ENCODE assay signal across 2 mouse cellular contexts in the genomic region with DNA sequence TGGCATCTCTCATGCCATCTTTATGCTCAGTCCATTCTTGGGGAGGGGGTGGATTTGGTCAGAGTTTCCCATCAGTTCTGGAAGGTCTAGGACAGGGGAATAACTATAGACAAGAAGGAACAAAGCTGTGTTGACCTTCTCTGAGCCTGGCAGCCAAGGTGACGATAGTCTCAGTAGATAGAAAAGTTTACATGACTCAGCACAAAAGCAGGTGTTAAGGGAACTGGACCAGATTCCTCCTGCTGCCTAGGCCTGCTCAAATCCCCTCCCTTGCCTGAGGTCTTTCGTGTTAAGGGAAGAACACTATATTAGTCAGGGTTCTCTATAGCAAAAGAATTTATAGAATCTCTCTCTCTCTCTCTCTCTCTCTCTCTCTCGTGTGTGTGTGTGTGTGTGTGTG.
TF ChIP-seq lines count a peak whose summit lies in the region.

No protein-coding gene starts in this region.

TF ChIP-seq in CH12.LX, 34 proteins besides CTCF, POLR2A, EP300 and RAD21:
- TF ChIP-seq UBTF (IDR thresholded peaks at IDR 0.05; ENCODE audit: low read depth, low read length) (no peak), MAFK (IDR thresholded peaks at IDR 0.05; ENCODE audit: insufficient replicate concordance, low read length) (0 out of 2 replicates have a peak, but pooled peaks have one; percentile 48), NELFE (IDR thresholded peaks at IDR 0.05; ENCODE audit: low read depth, low read length) (no peak)
TF ChIP-seq in CH12.LX: peak in this region for 1.

TF ChIP-seq in ES-E14, 5 proteins besides CTCF, POLR2A, EP300 and RAD21:
- peak; percentile 83 for TF ChIP-seq MAFK (IDR thresholded peaks at IDR 0.05; ENCODE audit: insufficient read depth, low read depth, low read length)
- TF ChIP-seq HCFC1 (IDR thresholded peaks at IDR 0.05; ENCODE audit: borderline replicate concordance, insufficient read depth, low read length), result no peak
